Mouse (Mus musculus): ENCODE data around the gene Gstt4.

- TF ChIP-seq POLR2A (IDR thresholded peaks at IDR 0.05; ENCODE audit: insufficient read depth, low read length) (no peak), CTCF (IDR thresholded peaks at IDR 0.05; ENCODE audit: low read depth, low read length) (no peak)
Observed at GRCm38 (mm10) chr10:75785442-75785841, 36.9 kb downstream of the Gstt4 start.
